Mouse (Mus musculus): ENCODE results near the gene Fat1. TPM values are rescaled to one million over a fixed set of nuclear protein-coding genes. Genes with fewer than 3 reads are reported as not detected.
"Not testable (repeated sequence)": the region's sequence is repeated elsewhere in the genome, so short reads cannot be mapped to it uniquely, and the experiment has no call there.

Gene Fat1
- polyA plus RNA-seq, 1 experiment: 24.4 TPM

DNA sequence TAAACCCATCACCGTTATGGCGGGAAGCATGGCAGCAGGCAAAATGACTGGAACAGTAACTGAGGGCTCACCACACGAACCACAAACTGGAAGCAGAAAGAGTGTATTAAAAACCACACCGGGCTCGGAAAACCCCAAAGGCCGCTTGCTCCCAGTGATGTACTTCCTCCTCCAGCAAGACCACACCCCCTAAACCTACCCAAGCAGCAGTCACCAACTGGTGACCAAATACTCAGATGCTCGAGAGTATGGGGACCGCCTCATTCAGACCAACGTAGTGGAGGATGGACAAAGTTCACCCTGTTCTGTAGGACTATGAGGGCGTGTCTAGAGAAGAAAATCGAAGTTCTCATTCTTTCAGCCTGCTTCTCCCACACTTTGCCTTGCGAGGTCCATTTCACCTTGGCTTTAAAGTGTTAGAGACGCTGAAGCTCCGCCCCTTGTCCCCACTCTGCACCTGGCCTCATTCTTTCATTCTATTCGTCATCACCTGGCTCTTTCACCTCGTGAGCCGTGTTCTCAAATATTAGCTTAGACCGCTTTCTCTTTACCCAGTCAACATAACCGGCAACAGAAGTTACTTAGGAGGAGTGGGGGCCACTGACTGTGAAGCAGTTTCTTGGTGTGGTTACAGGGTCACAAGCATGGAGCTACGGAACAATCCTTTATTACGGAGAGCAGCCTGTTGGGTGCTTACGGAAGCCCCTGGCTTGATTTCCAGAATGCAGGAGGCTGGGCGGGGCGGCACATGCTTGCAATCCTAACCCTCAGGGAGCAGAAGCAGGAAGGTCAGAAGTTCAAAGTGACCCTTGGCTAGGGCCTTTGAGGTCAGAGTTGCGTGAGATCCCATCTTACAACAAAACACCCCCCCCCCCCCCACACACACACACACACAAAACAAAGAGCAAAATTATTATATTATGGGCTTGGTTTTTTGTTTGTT, 128.0 kb downstream of the Fat1 start:
- H3K36me3 ChIP-seq (ENCODE audit: control insufficient read depth, insufficient read depth): no peaks in the 10 kb centered on the region
- H3K4me3 ChIP-seq (ENCODE audit: insufficient read depth, poor library complexity, severe bottlenecking): no peak overlapping the region
- no peak overlapping the region for H3ac ChIP-seq (ENCODE audit: control insufficient read depth, insufficient read length, low read depth)
- no peaks in the 10 kb centered on the region for H3K79me2 ChIP-seq (ENCODE audit: control insufficient read depth, insufficient read depth)
- H3K79me3 ChIP-seq (ENCODE audit: low read depth): no peaks in the 10 kb centered on the region
- H3K27me3 ChIP-seq (ENCODE audit: control insufficient read depth, insufficient read depth, insufficient read length): no peaks in the 10 kb centered on the region
- TF ChIP-seq MYOG (IDR thresholded peaks at IDR 0.05; ENCODE audit: control insufficient read depth, extremely low read depth, insufficient read length) (no peak), USF1 (IDR thresholded peaks at IDR 0.05; ENCODE audit: low read depth) (no peak), MYOD1 (IDR thresholded peaks at IDR 0.05; ENCODE audit: control insufficient read depth, insufficient read length, low read depth) (no peak), MAX (IDR thresholded peaks at IDR 0.05) (no peak), CEBPB (IDR thresholded peaks at IDR 0.05; ENCODE audit: low read depth) (no peak), CTCF (IDR thresholded peaks at IDR 0.05; ENCODE audit: control insufficient read depth, insufficient read depth, insufficient read length) (no peak), FOSL1 (IDR thresholded peaks at IDR 0.05; ENCODE audit: insufficient read depth, low read length, poor library complexity, severe bottlenecking) (no peak)

DNA sequence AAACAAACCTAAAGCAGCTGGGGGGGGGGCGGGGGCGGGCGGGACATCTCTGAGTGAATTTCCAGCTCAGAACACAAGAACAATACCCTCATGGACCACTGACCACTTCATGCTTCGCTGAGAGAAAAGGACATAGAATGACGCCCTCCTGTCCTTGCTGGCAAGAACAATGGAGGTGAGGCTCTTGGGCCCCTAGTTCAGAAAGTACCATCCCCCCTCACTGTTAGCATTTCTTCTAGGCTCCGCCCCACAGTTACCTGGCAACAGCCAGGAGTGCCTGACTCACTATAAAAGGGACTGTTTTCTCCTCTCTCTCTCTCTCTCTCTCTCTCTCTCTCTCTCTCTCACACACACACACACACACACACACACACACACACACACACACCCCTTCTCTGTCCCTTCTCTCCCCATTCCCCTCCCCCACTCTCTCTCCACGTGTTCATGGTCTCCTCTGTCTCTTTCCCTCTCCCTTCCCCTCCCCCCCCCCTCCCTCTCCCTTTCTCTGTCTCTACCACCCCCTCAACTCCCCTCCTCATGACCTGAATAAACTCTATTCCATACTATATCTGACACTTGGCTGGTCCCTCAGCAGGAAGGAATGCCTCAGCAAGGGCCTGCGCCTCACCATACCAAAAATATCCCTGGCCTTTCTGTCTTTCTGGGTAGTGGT, 129.1 kb downstream of the Fat1 start:
- H3K79me2 ChIP-seq (ENCODE audit: control insufficient read depth, insufficient read depth): no peaks in the 10 kb centered on the region
- H3K27me3 ChIP-seq (ENCODE audit: control insufficient read depth, insufficient read depth, insufficient read length): no peaks in the 10 kb centered on the region
- H3K4me3 ChIP-seq (ENCODE audit: insufficient read depth, poor library complexity, severe bottlenecking): no peak overlapping the region
- no peaks in the 10 kb centered on the region for H3K36me3 ChIP-seq (ENCODE audit: control insufficient read depth, insufficient read depth)
- no peak for TF ChIP-seq MYOG (IDR thresholded peaks at IDR 0.05; ENCODE audit: control insufficient read depth, extremely low read depth, insufficient read length)
- no peak for TF ChIP-seq CTCF (IDR thresholded peaks at IDR 0.05; ENCODE audit: control insufficient read depth, insufficient read depth, insufficient read length)
- no peak for TF ChIP-seq CEBPB (IDR thresholded peaks at IDR 0.05; ENCODE audit: low read depth)
- TF ChIP-seq FOSL1 (IDR thresholded peaks at IDR 0.05; ENCODE audit: insufficient read depth, low read length, poor library complexity, severe bottlenecking): no peak
- TF ChIP-seq MYOD1 (IDR thresholded peaks at IDR 0.05; ENCODE audit: control insufficient read depth, insufficient read length, low read depth): no peak
- no peak overlapping the region for H3ac ChIP-seq (ENCODE audit: control insufficient read depth, insufficient read length, low read depth)
- H3K79me3 ChIP-seq (ENCODE audit: low read depth): no peaks in the 10 kb centered on the region

DNA sequence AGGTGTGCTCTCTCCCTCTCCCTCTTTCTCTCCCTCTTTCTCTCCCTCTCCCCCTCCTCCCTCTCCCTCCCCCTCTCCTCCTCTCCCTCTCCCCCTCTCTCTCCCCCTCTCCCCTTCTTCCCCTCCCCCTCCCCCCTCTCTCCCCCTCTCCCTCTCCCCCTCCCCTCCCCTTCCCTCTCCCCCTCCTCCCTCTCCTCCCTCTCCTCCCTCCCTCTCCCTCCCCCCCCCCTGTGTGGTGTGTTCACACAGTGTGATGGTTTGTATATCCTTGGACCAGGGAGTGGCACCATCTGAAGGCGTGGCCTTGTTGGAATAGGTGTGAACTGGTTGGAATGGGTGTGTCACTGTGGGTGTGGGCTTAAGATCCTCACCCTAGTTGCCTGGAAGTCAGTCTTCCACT, 130.1 kb downstream of the Fat1 start:
- not testable (repeated sequence) for H3K79me2 ChIP-seq (ENCODE audit: control insufficient read depth, insufficient read depth); H3K27me3 ChIP-seq (ENCODE audit: control insufficient read depth, insufficient read depth, insufficient read length); H3K36me3 ChIP-seq (ENCODE audit: control insufficient read depth, insufficient read depth); H3K4me3 ChIP-seq (ENCODE audit: insufficient read depth, poor library complexity, severe bottlenecking); H3ac ChIP-seq (ENCODE audit: control insufficient read depth, insufficient read length, low read depth); H3K79me3 ChIP-seq (ENCODE audit: low read depth)

DNA sequence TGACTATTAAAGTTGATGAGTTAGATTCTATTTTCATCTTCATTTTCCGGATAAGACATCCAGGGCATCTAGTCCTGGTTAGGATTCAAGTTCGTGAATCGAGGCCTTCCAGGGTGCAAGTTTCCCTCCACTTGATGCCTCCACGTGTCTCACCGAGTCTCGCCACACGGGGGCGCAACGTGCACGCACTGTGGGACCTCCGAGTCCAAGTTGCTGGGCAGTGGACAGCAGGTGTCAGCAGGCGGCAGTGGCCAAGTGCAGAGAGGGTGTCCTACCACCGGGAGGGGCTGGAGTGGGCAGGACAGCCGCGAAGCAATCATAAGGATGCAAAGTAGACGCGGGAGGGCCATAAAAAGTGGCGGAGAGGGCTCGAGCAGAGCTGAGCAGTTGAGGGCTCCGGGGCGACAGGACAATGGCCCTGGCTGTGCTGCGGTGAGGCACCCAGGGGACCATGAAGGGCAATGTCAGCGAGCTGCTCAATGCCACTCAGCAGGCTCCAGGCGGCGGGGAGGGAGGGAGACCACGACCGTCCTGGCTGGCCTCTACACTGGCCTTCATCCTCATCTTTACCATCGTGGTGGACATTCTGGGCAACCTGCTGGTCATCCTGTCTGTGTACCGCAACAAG, 133.6 kb downstream of the Fat1 start, which contains the start of gene Mtnr1a:
Gene Mtnr1a (plus strand): TSS at position 379 of the 628 bp plus-strand sequence.
- Histone ChIP-seq H3ac (ENCODE audit: control insufficient read depth, insufficient read length, low read depth) (no peak within 1 kb of the TSS), H3K79me2 (ENCODE audit: control insufficient read depth, insufficient read depth) (no peaks in the 10 kb centered on the region), H3K36me3 (ENCODE audit: control insufficient read depth, insufficient read depth) (no peaks in the 10 kb centered on the region), H3K27me3 (ENCODE audit: control insufficient read depth, insufficient read depth, insufficient read length) (no peaks in the 10 kb centered on the region), H3K4me3 (ENCODE audit: insufficient read depth, poor library complexity, severe bottlenecking) (no peak within 1 kb of the TSS), H3K79me3 (ENCODE audit: low read depth) (no peaks in the 10 kb centered on the region)
- TF ChIP-seq CEBPB (IDR thresholded peaks at IDR 0.05; ENCODE audit: low read depth) (no peak), CTCF (IDR thresholded peaks at IDR 0.05; ENCODE audit: control insufficient read depth, insufficient read depth, insufficient read length) (peak; percentile 99), MYOG (IDR thresholded peaks at IDR 0.05; ENCODE audit: control insufficient read depth, extremely low read depth, insufficient read length) (no peak), USF1 (IDR thresholded peaks at IDR 0.05; ENCODE audit: low read depth) (no peak), MAX (IDR thresholded peaks at IDR 0.05) (peak; percentile 90), MYOD1 (IDR thresholded peaks at IDR 0.05; ENCODE audit: control insufficient read depth, insufficient read length, low read depth) (no peak)

DNA sequence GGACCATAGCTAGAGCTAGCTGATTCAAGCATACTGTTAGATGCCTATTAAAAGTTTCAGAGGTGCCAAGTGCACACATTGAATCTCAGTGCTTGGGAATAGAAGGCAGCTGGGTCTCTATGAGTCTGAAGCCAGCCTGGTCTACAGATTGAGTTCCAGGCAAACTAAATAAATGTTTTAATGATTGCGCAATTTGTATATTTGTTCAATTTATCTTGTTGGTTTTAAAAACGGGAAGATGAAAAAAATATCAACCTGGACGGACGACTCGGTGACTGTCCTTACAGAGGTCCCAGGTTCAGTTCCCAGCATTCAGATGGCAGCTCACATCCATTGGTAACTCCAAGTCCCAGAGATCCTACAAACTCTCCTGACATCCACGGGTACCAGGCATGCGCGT, 135.7 kb downstream of the Fat1 start:
- Histone ChIP-seq H3ac (ENCODE audit: control insufficient read depth, insufficient read length, low read depth) (no peak overlapping the region), H3K4me3 (ENCODE audit: insufficient read depth, poor library complexity, severe bottlenecking) (no peak overlapping the region), H3K79me3 (ENCODE audit: low read depth) (no peaks in the 10 kb centered on the region), H3K27me3 (ENCODE audit: control insufficient read depth, insufficient read depth, insufficient read length) (peaks cover 3% of the 10 kb centered on the region), H3K36me3 (ENCODE audit: control insufficient read depth, insufficient read depth) (no peaks in the 10 kb centered on the region), H3K79me2 (ENCODE audit: control insufficient read depth, insufficient read depth) (no peaks in the 10 kb centered on the region)
- TF ChIP-seq CTCF (IDR thresholded peaks at IDR 0.05; ENCODE audit: control insufficient read depth, insufficient read depth, insufficient read length) (no peak), FOSL1 (IDR thresholded peaks at IDR 0.05; ENCODE audit: insufficient read depth, low read length, poor library complexity, severe bottlenecking) (no peak), MAX (IDR thresholded peaks at IDR 0.05) (no peak), CEBPB (IDR thresholded peaks at IDR 0.05; ENCODE audit: low read depth) (peak; percentile 47), MYOD1 (IDR thresholded peaks at IDR 0.05; ENCODE audit: control insufficient read depth, insufficient read length, low read depth) (no peak)

Measured in C2C12 (cell line).